In the genomic region with DNA sequence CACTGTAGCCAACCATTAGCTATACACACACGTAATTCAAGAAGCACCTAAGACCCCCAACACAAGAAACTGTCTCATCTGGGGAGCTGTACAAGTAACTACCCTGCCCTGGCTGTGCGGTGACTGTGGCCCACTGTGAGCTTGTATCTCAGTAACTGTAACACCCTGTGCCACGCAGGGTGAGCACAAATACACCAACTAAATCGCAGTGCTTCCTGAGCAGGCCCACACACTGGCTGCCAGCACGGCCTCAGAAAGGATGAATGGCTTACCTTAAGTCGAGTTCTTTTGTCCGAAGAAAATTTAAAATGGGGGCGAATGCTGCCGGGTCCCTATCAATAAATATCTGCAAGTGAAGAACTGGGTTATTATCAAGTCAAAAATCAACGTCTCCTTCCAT, we compare ENCODE assay signal across 20 mouse cellular contexts.
"Had no signal": no experiment of that assay in that cellular context is flagged by ENCODE, and none has a peak within 500 bp of the region (broad histone marks: within the 10 kb centered on the region; RNA-seq: fewer than 3 reads in every experiment).

No protein-coding gene starts in this region.

- H3K27ac ChIP-seq: limb, embryonic 10.5 days; limb, embryonic 13.5 days; liver, embryonic 13.5 days; macrophage; neural tube, embryonic 12.5 days; neural tube, embryonic 15.5 days; stomach, postnatal 0 days had no signal

- H3K27me3 ChIP-seq: limb, embryonic 13.5 days; liver, embryonic 13.5 days; neural tube, embryonic 12.5 days; neural tube, embryonic 15.5 days had no signal

- H3K4me3 ChIP-seq: limb, embryonic 10.5 days; limb, embryonic 13.5 days; liver, embryonic 13.5 days; neural tube, embryonic 12.5 days; neural tube, embryonic 15.5 days had no signal

- DNase-seq: kidney, adult 18-20 months; kidney, adult 9 months; kidney, postnatal 14 days; kidney, postnatal 4 days; liver; liver, embryonic 13.5 days; lung, embryonic 14.5 days; midbrain, embryonic 14.5 days; right cerebral cortex, adult 18-20 months; right cerebral cortex, postnatal 14 days; right cerebral cortex, postnatal 4 days; thymus, adult 2 months; thymus, postnatal 14 days; thymus, postnatal 4 days had no signal

- H3K9me3 ChIP-seq: limb, embryonic 10.5 days; limb, embryonic 13.5 days; liver, embryonic 13.5 days; neural tube, embryonic 12.5 days; neural tube, embryonic 15.5 days had no signal
